Mouse (Mus musculus): ENCODE data around the gene Apmap. TPM values are rescaled to one million over a fixed set of nuclear protein-coding genes. Genes with fewer than 3 reads are reported as not detected.
A peak's percentile ranks its signal among the peaks of the same experiment; 100 is the strongest.

Gene Apmap
- polyA plus RNA-seq, 2 experiments, result 18.5 to 26.5 TPM

DNA sequence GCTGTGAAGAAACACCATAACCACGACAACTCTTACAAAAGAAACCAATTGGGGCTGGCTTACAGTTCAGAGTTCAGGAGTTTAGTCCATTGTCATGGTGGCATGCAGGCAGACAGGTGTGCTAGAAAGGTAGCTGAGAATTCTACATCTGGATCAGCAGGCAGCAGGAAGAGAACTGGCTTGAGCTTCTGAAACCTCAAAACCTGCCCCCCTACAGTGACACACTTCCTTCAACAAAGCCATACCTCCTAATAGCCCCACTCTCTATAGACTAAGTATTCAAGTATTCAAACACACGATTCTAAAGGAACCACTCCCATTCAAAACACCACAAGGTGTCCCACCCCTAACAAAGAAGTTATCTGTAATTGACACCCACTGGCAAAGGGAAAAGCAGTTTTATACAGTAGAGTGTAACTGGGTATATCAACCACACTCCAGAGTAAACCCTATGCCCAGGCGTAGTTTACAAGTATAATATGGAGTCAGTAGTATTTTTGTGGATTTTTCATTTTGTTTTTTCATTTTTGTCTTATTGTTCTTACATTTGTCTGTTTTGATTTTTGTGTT is 27.6 kb upstream of the Apmap start:
- no peaks in the 10 kb centered on the region for H3K9me3 ChIP-seq (ENCODE audit: control insufficient read depth, low read length)
- ATAC-seq (ENCODE audit: insufficient read depth) (peak; percentile 79), DNase-seq (ENCODE audit: low read depth in 3 of 3, low spot score in 3 of 3) (peak in 1 of 3 experiments; percentile 14)
- H3K4me2 ChIP-seq (ENCODE audit: low read depth), result peak overlapping the region; percentile 26; the same call in 1 of the 2 replicates
- peaks cover 12 to 31% of the 10 kb centered on the region in 2 experiments for H3K4me1 ChIP-seq (replicated peaks; ENCODE audit: control insufficient read depth in 2 of 2, insufficient read depth in 2 of 2, low read length in 1 of 2)
- H3K9ac ChIP-seq (replicated peaks), result no peak overlapping the region
- no peaks in the 10 kb centered on the region for H3K27me3 ChIP-seq (ENCODE audit: control insufficient read depth, insufficient read depth, low read length)
- H3K27ac ChIP-seq, result no peak overlapping the region
- 41% methylated on average over 3 of the region's 3 CpGs for WGBS (ENCODE audit: insufficient replicate concordance)
- H3K4me3 ChIP-seq (ENCODE audit: insufficient read depth in 1 of 2, low read depth in 2 of 2, low read length in 2 of 2), result no peak overlapping the region
- TF ChIP-seq EP300 (IDR thresholded peaks at IDR 0.05; ENCODE audit: low read depth) (peak; percentile 45; the same call in 1 of the 2 replicates), CTCF (IDR thresholded peaks at IDR 0.05; ENCODE audit: low read depth) (no peak)
- peaks cover 38% of the 10 kb centered on the region for H3K36me3 ChIP-seq (replicated peaks; ENCODE audit: control insufficient read depth, insufficient read depth, low read depth)

DNA sequence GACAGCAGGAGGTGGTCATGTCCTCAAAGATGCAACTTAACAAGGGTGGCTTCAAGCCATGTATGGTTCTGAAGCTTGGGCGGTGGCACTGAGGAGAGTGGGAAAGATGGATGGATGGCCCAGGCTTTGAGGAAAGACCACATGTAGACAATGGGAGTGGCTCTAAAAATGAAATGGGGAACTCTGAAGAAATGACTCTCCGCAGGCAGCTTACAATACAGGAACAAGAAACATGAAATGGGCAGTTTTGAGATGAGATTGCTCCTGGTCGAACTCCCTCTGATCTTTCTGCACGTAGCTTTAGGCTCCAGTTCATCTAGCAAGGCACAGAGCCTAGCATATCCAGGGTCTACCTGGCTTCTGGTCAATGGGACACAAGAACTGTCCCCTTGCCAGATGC is 20.9 kb upstream of the Apmap start:
- no peak overlapping the region for H3K9ac ChIP-seq (replicated peaks)
- peaks cover 47% of the 10 kb centered on the region for H3K36me3 ChIP-seq (replicated peaks; ENCODE audit: control insufficient read depth, insufficient read depth, low read depth)
- no peak for TF ChIP-seq CTCF (IDR thresholded peaks at IDR 0.05; ENCODE audit: low read depth)
- no peak for TF ChIP-seq EP300 (IDR thresholded peaks at IDR 0.05; ENCODE audit: low read depth)
- H3K4me3 ChIP-seq (ENCODE audit: insufficient read depth in 1 of 2, low read depth in 2 of 2, low read length in 2 of 2), result no peak overlapping the region
- 75% methylated on average over 4 of the region's 4 CpGs for WGBS (ENCODE audit: insufficient replicate concordance)
- ATAC-seq (ENCODE audit: insufficient read depth) (no peak), DNase-seq (ENCODE audit: low read depth in 3 of 3, low spot score in 3 of 3) (no peak)
- no peaks in the 10 kb centered on the region for H3K4me1 ChIP-seq (replicated peaks; ENCODE audit: control insufficient read depth in 2 of 2, insufficient read depth in 2 of 2, low read length in 1 of 2)
- H3K4me2 ChIP-seq (ENCODE audit: low read depth), result no peak overlapping the region
- H3K9me3 ChIP-seq (ENCODE audit: control insufficient read depth, low read length), result no peaks in the 10 kb centered on the region
- no peak overlapping the region for H3K27ac ChIP-seq
- H3K27me3 ChIP-seq (ENCODE audit: control insufficient read depth, insufficient read depth, low read length), result no peaks in the 10 kb centered on the region

DNA sequence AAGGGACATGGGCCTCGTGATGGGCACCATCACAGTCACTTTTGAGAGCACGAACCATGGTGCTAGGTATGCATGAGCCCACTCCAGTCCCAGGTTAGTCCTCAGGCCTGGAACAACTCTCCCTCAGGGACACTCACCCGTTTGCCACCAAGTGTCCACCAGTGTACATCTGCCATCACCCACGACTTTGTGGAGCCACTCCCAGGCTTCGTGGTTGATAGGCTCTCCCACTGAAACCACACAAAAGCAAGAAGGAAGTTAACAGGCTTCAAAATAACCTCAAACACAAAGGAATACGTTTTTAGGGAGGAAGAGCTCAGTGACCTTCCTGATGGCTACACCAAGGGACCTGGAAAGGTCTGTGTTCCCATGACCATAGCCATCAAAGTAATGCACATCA is 18.8 kb upstream of the Apmap start:
- peaks cover 46% of the 10 kb centered on the region for H3K36me3 ChIP-seq (replicated peaks; ENCODE audit: control insufficient read depth, insufficient read depth, low read depth)
- no peak overlapping the region for H3K4me2 ChIP-seq (ENCODE audit: low read depth)
- H3K9me3 ChIP-seq (ENCODE audit: control insufficient read depth, low read length), result no peaks in the 10 kb centered on the region
- TF ChIP-seq CTCF (IDR thresholded peaks at IDR 0.05; ENCODE audit: low read depth) (no peak), EP300 (IDR thresholded peaks at IDR 0.05; ENCODE audit: low read depth) (no peak)
- H3K9ac ChIP-seq (replicated peaks), result no peak overlapping the region
- no peak overlapping the region for H3K4me3 ChIP-seq (ENCODE audit: insufficient read depth in 1 of 2, low read depth in 2 of 2, low read length in 2 of 2)
- H3K27me3 ChIP-seq (ENCODE audit: control insufficient read depth, insufficient read depth, low read length), result no peaks in the 10 kb centered on the region
- no peaks in the 10 kb centered on the region for H3K4me1 ChIP-seq (replicated peaks; ENCODE audit: control insufficient read depth in 2 of 2, insufficient read depth in 2 of 2, low read length in 1 of 2)
- WGBS (ENCODE audit: insufficient replicate concordance), result 38% methylated on average over 6 of the region's 6 CpGs
- ATAC-seq (ENCODE audit: insufficient read depth) (no peak), DNase-seq (ENCODE audit: low read depth in 3 of 3, low spot score in 3 of 3) (no peak)
- H3K27ac ChIP-seq, result no peak overlapping the region

DNA sequence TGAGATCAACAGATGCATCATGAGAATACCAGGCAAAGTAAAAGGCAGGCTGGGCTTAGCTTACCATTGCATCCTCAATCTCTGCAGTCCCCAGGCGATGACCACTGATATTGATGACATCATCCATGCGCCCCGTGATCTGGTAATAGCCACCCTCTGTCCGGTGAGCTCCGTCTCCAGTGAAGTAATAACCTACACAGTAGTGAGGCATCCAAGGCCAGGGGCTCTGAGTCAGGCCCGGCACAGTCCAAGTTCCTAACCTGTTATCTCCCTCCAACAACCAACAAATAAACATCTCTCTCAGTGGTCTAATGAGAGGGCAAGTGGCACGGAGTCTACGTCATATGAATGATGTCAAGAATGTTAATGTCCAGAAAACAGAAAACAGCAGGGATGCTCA is 16.6 kb upstream of the Apmap start:
- Histone ChIP-seq H3K9me3 (ENCODE audit: control insufficient read depth, low read length) (no peaks in the 10 kb centered on the region), H3K4me3 (ENCODE audit: insufficient read depth in 1 of 2, low read depth in 2 of 2, low read length in 2 of 2) (no peak overlapping the region), H3K4me1 (replicated peaks; ENCODE audit: control insufficient read depth in 2 of 2, insufficient read depth in 2 of 2, low read length in 1 of 2) (no peaks in the 10 kb centered on the region), H3K27me3 (ENCODE audit: control insufficient read depth, insufficient read depth, low read length) (no peaks in the 10 kb centered on the region), H3K9ac (replicated peaks) (no peak overlapping the region), H3K27ac (no peak overlapping the region), H3K36me3 (replicated peaks; ENCODE audit: control insufficient read depth, insufficient read depth, low read depth) (peaks cover 58% of the 10 kb centered on the region), H3K4me2 (ENCODE audit: low read depth) (no peak overlapping the region)
- ATAC-seq (ENCODE audit: insufficient read depth), result no peak
- 84% methylated on average over 8 of the region's 8 CpGs for WGBS (ENCODE audit: insufficient replicate concordance)
- no peak for TF ChIP-seq EP300 (IDR thresholded peaks at IDR 0.05; ENCODE audit: low read depth)
- no peak for TF ChIP-seq CTCF (IDR thresholded peaks at IDR 0.05; ENCODE audit: low read depth)
- DNase-seq (ENCODE audit: low read depth in 3 of 3, low spot score in 3 of 3), result no peak

DNA sequence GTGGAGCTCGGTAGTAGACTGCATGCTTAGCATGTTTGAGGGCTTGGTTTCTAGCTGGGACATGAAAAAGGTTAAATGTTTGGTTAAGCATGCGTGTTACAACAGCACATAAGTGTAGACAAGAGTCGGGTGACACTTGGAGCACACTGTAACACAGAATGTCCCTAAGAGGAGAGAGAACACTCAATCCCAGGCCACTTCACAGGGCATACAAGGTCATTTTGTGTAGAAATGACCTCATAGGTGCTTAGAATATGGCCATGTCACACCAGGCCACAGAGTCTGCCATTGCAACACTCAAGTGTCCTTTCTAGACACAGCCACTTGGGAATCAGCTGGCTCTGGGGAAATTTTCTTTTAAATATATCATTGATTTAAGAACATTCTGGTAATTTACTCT is 15.6 kb upstream of the Apmap start:
- no peaks in the 10 kb centered on the region for H3K4me1 ChIP-seq (replicated peaks; ENCODE audit: control insufficient read depth in 2 of 2, insufficient read depth in 2 of 2, low read length in 1 of 2)
- no peak for DNase-seq (ENCODE audit: low read depth in 3 of 3, low spot score in 3 of 3)
- no peak for ATAC-seq (ENCODE audit: insufficient read depth)
- no peak overlapping the region for H3K4me2 ChIP-seq (ENCODE audit: low read depth)
- no peaks in the 10 kb centered on the region for H3K9me3 ChIP-seq (ENCODE audit: control insufficient read depth, low read length)
- no peak overlapping the region for H3K27ac ChIP-seq
- peaks cover 62% of the 10 kb centered on the region for H3K36me3 ChIP-seq (replicated peaks; ENCODE audit: control insufficient read depth, insufficient read depth, low read depth)
- no peaks in the 10 kb centered on the region for H3K27me3 ChIP-seq (ENCODE audit: control insufficient read depth, insufficient read depth, low read length)
- no peak overlapping the region for H3K4me3 ChIP-seq (ENCODE audit: insufficient read depth in 1 of 2, low read depth in 2 of 2, low read length in 2 of 2)
- no peak overlapping the region for H3K9ac ChIP-seq (replicated peaks)
- no peak for TF ChIP-seq CTCF (IDR thresholded peaks at IDR 0.05; ENCODE audit: low read depth)
- no peak for TF ChIP-seq EP300 (IDR thresholded peaks at IDR 0.05; ENCODE audit: low read depth)
- WGBS (ENCODE audit: insufficient replicate concordance), result 79% methylated on average over 3 of the region's 3 CpGs

All from liver, embryonic 14.5 days (tissue).